Mouse (Mus musculus): ENCODE results near the gene Ap5s1. TPM values are rescaled to one million over a fixed set of nuclear protein-coding genes. Genes with fewer than 3 reads are reported as not detected.

The Ap5s1 gene
- total RNA-seq, 2 experiments from 2014 or later, result 16.9 to 25.8 TPM

DNA sequence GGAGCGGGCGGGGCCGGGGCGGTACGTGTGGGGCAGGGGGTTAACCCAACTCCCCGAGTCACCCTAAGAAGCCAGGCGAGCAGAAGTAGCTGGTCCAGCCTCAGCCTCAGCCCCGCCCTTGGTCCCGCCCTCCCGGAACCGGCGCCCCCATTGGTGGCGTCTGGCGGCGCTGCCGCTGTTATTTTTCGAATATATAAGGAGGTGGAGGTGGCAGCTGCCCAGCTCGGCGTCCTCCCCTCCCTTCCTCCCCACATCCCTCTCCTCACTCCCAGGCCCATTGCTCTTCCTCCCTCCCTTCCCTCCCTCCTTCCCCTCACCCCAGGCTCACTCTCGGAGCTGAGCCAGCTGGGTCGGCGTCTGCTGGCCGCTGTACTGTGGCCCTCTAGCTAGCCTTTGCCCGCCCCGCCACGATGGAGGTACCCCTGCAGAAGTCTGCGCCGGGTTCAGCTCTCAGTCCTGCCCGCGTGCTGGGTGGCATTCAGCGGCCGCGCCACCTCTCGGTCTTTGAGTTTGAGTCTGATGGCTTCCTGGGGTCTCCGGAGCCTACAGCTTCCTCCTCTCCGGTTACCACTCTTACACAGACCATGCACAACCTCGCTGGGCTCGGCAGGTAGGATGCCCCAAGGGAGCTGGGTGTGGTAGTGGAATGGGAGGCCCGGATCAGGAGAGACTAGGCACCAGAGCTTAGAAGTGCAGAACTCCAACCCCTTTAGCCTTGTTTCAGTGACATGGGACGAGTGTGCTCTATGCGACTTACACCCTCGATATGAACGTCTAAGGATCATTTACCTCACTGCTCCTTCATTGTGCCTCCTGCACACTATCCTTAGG lies 19.9 kb upstream of the Ap5s1 start, which contains the start of the genes Cdc25b and Spef1:
Cdc25b (plus strand) TSS at position 179 of the 831 bp plus-strand sequence.
Spef1 (minus strand) TSS at position 512 of the 831 bp plus-strand sequence.
- peak; percentile 91 for DNase-seq

DNA sequence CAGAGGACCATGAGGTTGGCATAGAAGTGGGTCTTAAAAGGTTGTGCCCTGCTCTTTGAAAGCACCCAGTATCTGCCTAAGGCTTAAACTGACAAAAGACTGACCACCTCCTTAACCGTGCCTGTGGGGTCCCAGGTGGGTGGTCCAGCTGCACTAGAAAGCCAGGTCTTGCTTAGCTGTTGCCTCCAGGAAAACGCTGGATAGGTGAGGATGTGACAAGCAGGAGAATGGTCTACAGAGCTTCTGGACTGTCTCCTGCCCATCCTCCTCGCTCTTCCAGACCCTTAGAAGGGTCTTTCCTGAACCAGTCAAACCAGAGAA lies 19.3 kb upstream of the Ap5s1 start:
- DNase-seq, result no peak

DNA sequence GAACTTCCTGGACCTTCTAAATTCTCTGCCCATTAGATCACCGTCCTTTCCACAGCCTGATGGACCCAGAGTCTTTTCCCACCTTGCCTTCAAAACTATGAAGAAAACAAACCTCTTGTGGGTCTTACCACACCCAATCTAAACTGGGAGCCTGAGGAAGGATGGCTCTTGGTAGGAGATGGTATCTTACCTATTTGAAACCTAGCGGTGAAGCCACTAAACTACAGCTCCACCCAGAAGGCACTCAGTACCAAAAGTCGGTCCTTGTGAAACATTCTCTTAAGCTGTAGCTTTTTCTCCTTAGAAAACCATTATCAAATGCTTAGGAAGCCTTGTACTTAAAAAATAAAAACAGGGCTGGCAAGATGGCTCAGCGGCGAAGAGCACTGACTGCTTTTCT lies 18.6 kb upstream of the Ap5s1 start:
- DNase-seq, result no peak

- no peak for DNase-seq
Measured at GRCm38 (mm10) chr2:131189521-131190309, 17.2 kb upstream of the Ap5s1 start.

DNA sequence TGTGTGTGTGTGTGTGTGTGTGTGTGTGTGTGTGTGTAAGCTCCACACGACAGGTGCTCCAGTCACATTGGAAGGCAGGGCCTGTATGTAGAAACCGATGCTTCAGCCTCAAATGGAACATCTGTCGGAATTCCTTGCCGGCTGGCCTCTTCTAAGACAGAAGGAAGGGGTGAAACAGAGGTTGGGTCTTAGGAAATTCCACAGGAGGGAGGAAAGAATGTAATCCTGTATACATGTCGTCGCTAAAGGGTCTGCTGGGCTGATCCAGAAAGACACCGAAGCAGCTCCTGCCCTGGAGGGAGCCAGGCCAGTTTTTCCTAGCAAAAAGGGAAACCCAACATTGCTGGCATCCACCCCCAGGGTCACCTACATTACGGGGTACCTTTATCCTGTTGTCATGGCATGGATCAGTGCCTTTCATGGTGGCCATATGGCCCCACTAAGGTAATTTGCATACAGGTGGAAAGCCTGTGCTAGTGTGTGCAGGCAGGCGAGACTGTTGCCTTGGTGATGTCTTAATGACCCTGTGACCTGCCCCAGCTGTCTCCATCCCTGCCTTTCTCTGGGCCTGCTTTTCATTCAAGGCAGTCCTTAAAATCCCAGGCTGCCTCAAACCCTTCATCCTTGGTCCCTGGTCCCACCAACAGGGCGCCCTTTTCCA lies 16.4 kb upstream of the Ap5s1 start:
- no peak for DNase-seq

GRCm38 (mm10) chr2:131191005-131191390 lies 15.9 kb upstream of the Ap5s1 start:
- no peak for DNase-seq

- DNase-seq, result no peak
Measured at GRCm38 (mm10) chr2:131196606-131197316, 10.1 kb upstream of the Ap5s1 start.

DNA sequence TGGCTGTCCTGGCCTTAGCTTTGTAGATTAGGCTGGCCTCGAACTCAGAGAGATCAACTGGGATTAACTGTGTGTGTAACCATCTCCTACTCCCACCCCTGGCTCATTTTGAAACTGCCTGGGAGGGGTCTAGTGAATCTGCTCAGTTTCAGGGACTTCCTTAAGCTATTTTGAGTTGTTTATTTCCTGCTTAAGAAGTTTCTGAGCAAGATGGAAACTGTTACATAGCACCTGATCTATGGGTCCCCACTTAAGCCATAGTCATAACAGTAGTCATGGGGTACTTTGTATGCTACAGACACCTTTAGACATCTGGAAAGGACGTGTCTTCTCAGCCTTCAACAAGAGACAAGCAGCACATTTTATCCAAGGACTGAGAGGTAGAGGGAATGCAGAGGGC lies 6.2 kb upstream of the Ap5s1 start:
- DNase-seq, result no peak

- peak; percentile 42 for DNase-seq
Measured at GRCm38 (mm10) chr2:131201262-131201661, 5.6 kb upstream of the Ap5s1 start.

DNA sequence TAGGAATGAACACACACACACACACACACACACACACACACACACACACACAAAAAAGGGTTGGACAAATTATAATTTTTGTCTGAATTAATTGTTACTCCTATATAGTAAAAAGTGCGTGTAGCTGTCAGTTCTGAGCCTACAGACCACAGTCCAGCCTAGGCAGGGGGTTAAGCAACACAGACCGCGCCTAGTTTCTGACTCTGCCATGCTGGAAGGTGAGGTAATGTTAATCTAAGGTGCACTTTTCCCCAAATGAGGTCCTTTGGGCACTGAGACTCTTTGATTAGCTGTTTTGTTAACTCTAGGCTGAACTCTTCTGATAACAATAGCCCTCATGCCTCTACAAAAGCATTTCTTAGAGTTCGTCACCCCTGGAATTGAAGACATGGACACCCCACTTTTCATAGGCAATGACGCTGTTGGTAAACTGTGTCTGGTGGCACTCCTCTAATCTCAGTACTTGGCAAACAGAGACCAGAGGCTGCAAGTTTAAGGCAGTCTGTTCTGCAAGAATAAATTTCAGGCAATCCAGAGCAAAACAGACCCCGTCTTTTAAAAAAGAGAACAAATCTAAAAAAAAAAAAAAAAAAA lies 3.0 kb upstream of the Ap5s1 start:
- no peak for DNase-seq

DNA sequence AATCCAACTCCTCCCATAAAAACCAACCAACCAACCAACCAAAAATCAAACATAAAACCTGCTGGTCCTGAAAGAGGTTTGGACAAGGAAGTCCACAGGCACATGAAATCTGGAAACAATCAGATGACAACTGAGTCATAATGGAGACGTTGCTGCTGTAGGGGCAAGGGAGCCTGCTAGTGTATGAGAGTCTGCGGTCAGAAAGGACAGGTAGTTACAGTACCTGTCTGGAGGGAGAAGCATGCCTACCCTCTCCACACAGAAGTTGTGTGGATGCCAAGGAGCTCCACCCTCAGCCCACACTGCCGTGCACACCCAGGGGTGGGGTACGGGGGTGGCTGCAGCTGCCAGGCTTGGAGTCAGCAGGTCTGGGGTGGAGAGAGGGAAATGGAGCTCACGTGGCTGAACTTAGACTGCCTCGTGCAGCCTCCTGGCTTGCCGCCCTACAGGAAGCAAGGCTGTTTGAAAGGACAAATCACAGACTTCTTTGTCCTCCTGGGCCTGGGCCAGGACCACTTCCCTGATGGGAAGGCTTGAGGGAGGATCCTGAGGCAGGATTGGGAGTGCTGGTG lies 2.4 kb upstream of the Ap5s1 start:
- DNase-seq, result peak; percentile 93

DNA sequence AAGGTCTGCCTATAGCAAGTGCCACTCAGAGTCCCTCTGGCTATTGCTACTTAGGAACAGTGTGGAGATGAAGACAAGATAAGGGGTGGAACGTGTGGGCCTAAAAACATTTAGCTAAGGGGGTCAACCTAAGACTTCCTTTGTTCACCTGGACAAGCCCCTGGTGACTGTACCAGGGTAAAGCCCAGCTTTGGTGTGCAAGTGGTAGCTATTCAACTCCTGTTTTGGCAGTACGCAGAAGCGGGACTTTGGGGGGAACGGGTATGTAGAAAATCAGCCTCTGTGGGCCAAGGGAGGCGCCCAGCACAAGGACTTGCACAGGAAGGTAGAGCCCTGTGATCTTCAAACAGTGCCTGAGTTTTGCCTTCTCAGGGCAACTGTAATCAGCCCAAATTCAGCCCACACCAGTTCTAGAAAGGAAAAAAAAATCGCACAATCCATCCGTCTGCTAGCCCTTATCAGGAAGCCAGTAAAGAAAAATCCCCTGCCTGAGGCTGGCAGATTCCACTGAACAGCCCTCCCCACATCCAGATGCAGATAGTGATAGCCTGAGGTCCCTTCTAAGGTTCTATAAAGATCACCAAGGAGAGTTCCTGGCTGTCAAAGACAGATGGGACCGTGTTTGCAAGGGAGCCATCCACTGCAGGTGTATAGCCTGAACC lies 1.2 kb upstream of the Ap5s1 start:
- no peak for DNase-seq

DNA sequence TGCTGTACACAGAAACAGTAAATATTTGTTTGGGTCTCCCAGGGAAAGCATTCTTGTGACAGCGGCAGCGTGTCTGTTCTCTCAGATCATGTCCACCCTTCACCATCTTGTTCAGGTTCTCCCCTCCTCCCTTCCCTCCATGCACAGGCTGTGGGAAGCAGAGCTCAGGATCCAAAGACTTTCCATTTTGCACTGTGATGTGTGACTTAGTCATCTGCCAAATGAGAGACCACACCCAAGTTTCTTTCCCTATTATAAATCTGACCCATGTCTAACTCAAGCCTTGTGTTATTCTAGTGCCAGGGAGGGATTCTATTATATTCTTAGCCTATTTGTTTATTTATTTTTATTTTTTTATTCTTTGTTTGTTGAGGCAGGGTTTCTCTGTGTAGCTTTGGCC lies 1.5 kb downstream of the Ap5s1 start:
- no peak for DNase-seq

DNA sequence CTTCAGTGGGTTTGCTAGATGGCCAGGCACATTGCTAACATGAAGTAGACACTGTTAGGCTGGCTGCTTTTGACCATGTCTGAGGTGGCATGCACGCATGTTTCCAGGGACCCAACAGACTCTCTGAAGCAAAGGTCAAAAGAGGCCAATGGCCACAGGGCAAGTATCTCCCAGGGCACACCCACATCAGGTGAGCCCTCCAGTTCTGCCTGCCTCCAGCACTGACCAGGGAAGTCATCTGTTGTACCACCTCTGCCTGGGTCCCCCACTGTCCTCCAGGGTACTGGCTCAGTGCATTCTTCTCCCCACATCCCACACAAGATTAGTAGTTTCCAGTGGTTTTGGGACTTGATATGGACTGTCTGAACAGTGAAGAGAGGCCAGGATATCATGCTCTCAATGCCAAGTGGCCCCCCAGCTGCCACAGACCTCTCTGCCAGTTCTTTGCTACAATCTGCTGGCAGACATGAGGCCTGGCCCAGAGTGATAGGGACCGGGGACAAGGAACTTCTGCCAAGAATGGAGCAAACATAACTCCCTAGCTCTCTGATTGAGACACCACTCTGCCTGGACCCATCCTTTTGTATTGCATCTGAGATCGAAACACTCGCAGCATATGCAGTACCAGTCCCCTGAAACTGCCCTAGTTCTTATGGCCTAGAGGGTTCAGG lies 2.4 kb downstream of the Ap5s1 start:
- no peak for DNase-seq

DNA sequence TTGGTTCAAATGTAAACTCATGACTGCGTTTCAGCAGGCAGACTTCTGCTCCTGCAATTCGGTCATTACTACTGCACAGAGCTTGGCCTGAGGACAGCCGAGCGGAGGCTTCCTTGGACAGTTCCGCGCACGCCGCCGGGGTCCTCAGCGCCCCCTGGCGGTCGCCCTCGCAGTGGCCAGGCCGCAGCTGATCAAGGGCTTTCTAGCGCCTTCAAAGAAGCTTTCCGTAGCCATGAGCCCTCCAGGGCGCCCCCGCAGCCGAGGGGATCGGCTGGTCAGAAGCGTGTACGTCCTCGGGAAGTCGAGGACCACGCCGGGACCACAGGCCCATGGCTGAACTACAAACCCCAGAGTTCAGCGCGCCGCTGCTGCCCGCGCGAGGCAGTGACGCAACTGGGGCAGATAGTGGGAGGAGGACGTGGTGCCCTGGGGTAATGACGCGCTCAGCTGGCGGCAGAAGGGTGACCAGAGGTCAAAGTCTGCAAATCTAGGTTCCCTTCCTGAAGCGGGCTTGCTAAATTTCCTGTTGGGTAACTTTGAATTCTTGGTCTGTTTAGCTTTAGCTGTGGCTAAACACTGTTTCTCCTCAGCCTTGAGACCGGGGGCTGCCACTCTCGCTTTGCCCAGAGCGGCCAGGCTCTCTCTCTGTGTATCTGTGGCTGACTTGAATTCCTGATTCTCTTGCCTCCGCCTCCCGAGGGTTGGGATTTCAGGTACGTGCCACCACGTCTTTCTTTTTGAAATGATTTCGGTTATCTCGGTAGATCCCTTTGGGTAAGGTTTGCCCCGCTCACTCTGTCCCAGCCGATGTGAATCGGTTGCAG lies 3.3 kb downstream of the Ap5s1 start:
- DNase-seq, result peak; percentile 97

DNA sequence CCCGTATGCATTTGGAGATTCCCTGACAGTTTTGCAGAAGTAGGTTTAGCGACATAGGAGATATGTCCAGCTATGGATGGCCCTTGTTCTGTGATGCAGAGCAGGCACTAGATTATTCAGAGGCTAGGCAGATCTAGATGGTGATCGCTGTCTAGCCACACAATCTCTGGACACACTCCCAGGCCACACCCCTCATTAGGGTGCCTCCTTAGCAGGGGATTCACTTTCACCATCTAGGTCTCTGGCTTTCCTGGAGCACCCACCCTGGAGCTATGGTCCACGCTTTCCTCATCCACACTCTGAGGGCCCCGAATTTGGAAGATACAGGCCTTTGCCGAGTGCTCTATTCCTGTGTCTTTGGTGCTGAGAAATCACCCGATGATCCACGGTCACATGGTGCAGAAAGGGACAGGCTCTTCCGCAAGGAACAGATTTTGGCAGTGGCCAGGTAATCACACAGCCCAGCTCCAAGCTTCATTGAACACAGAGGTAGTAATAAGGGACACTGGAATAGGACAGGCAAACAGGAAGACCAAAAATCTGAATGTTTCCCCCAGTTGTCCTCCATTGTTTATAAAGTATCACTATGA lies 4.2 kb downstream of the Ap5s1 start:
- DNase-seq, result peak; percentile 57

GRCm38 (mm10) chr2:131213773-131214172 lies 6.9 kb downstream of the Ap5s1 start:
- DNase-seq, result no peak

GRCm38 (mm10) chr2:131215941-131216858 lies 9.3 kb downstream of the Ap5s1 start:
- peak; percentile 41 for DNase-seq
